Mouse (Mus musculus): Measurements from ENCODE around the gene Plekhh1. TPM values are rescaled to one million over a fixed set of nuclear protein-coding genes. Genes with fewer than 3 reads are reported as not detected.

Gene Plekhh1
- polyA plus RNA-seq (2012; rRNA removed), result 2.7 and 3.3 TPM in 2 replicates

- Histone ChIP-seq H3K36me3 (ENCODE audit: control insufficient read depth, insufficient read depth, low read length) (no peaks in the 10 kb centered on the region), H3K4me1 (ENCODE audit: control insufficient read depth, insufficient read depth, low read length) (peaks cover 9% of the 10 kb centered on the region), H3K4me3 (ENCODE audit: control insufficient read depth, low read depth, low read length) (peak within 1 kb of the TSS; percentile 93), H3K27ac (ENCODE audit: control insufficient read depth, insufficient read depth, low read depth, low read length) (peak within 1 kb of the TSS; percentile 54), H3K27me3 (ENCODE audit: control insufficient read depth, insufficient read depth, low read length) (no peaks in the 10 kb centered on the region)
- TF ChIP-seq POLR2A (IDR thresholded peaks at IDR 0.05; ENCODE audit: control insufficient read depth, low read depth, low read length), result no peak; the same call in 1 of the 2 replicates
- TF ChIP-seq CTCF (IDR thresholded peaks at IDR 0.05; ENCODE audit: control insufficient read depth, insufficient read depth, insufficient replicate concordance, low read depth, low read length), result no peak
Observed at GRCm38 (mm10) chr12:79028911-79029861, at the start of gene Plekhh1. Gene Plekhh1 (plus strand): TSS chr12:79029163.

DNA sequence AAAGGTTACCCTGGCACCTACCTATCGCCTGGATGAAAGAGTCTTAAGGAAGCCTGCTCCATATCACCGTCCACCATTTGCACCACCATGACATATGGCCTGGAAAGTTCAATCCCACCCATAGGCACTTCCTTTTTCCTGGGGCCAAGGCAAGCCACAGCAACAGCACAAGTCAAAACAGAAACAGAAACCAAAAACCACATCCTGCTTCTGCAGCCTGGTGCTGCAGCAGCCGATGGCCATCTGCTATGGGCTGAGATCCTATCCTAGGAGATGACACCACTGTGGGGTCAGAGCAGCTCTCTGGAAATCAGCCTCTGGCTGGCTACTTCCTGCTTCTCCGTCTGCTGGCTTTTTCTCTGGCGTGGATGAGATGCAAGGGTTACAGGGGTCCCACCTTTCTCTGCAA is 48.3 kb upstream of the Plekhh1 start:
- no peaks in the 10 kb centered on the region for H3K4me1 ChIP-seq (ENCODE audit: control insufficient read depth, insufficient read depth, low read length)
- no peaks in the 10 kb centered on the region for H3K27me3 ChIP-seq (ENCODE audit: control insufficient read depth, insufficient read depth, low read length)
- no peak overlapping the region for H3K4me3 ChIP-seq (ENCODE audit: control insufficient read depth, low read depth, low read length)
- H3K36me3 ChIP-seq (ENCODE audit: control insufficient read depth, insufficient read depth, low read length), result no peaks in the 10 kb centered on the region
- peak overlapping the region; percentile 25; the same call in 1 of the 2 replicates for H3K27ac ChIP-seq (ENCODE audit: control insufficient read depth, insufficient read depth, low read depth, low read length)
- TF ChIP-seq CTCF (IDR thresholded peaks at IDR 0.05; ENCODE audit: control insufficient read depth, insufficient read depth, insufficient replicate concordance, low read depth, low read length) (no peak), POLR2A (IDR thresholded peaks at IDR 0.05; ENCODE audit: control insufficient read depth, low read depth, low read length) (no peak)

GRCm38 (mm10) chr12:78981131-78981530 is 47.8 kb upstream of the Plekhh1 start:
- Histone ChIP-seq H3K4me1 (ENCODE audit: control insufficient read depth, insufficient read depth, low read length) (no peaks in the 10 kb centered on the region), H3K27me3 (ENCODE audit: control insufficient read depth, insufficient read depth, low read length) (no peaks in the 10 kb centered on the region), H3K27ac (ENCODE audit: control insufficient read depth, insufficient read depth, low read depth, low read length) (peak overlapping the region; percentile 25; the same call in 1 of the 2 replicates), H3K36me3 (ENCODE audit: control insufficient read depth, insufficient read depth, low read length) (no peaks in the 10 kb centered on the region), H3K4me3 (ENCODE audit: control insufficient read depth, low read depth, low read length) (no peak overlapping the region)
- TF ChIP-seq CTCF (IDR thresholded peaks at IDR 0.05; ENCODE audit: control insufficient read depth, insufficient read depth, insufficient replicate concordance, low read depth, low read length) (no peak), POLR2A (IDR thresholded peaks at IDR 0.05; ENCODE audit: control insufficient read depth, low read depth, low read length) (no peak)

DNA sequence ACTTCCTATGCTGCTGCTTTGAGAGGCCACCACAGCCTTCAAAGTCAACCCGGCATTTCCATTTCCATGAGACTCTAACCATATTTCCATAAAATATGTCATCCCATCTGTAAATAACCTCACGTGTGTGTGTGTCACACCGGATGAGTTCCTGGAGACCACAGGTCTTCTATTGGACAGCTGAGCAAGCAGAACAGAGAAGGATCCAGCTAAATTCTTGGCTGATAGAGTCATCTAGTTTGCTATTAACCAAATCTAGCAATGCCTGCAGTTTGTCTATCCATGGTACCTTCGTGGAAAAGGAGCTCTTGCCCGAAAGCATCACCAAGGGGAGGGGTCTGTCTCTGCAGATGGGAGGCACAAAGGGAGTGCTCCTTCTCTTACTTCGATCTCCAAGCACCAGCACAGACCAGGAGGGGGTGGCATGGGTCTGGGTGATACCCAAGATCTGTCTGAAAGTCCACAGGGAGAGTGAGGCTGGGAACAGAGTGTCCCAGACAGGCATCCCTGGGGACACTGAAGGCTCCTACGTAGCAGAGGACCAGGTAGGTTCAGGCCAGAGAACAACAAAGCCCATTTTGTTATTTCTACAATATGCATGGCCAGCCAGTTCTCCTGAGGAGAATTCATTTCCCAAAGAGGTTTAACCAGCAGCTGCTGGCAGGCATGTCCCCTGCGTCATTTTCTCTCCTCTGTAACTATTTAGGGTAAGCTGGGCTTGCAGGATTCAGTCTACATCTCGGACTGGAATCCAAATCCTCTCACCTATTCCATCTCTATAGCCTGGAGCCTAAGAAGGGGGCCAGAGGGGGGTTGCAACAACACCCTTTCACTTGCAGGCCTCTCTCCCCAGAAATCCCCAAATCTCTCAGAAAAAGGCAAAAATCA is 46.8 kb upstream of the Plekhh1 start:
- H3K27ac ChIP-seq (ENCODE audit: control insufficient read depth, insufficient read depth, low read depth, low read length), result no peak overlapping the region
- no peak overlapping the region for H3K4me3 ChIP-seq (ENCODE audit: control insufficient read depth, low read depth, low read length)
- no peaks in the 10 kb centered on the region for H3K27me3 ChIP-seq (ENCODE audit: control insufficient read depth, insufficient read depth, low read length)
- H3K4me1 ChIP-seq (ENCODE audit: control insufficient read depth, insufficient read depth, low read length), result no peaks in the 10 kb centered on the region
- TF ChIP-seq CTCF (IDR thresholded peaks at IDR 0.05; ENCODE audit: control insufficient read depth, insufficient read depth, insufficient replicate concordance, low read depth, low read length) (no peak), POLR2A (IDR thresholded peaks at IDR 0.05; ENCODE audit: control insufficient read depth, low read depth, low read length) (no peak)
- H3K36me3 ChIP-seq (ENCODE audit: control insufficient read depth, insufficient read depth, low read length), result no peaks in the 10 kb centered on the region

GRCm38 (mm10) chr12:78983296-78984034 is 45.5 kb upstream of the Plekhh1 start:
- Histone ChIP-seq H3K27me3 (ENCODE audit: control insufficient read depth, insufficient read depth, low read length) (no peaks in the 10 kb centered on the region), H3K4me1 (ENCODE audit: control insufficient read depth, insufficient read depth, low read length) (no peaks in the 10 kb centered on the region), H3K4me3 (ENCODE audit: control insufficient read depth, low read depth, low read length) (no peak overlapping the region), H3K27ac (ENCODE audit: control insufficient read depth, insufficient read depth, low read depth, low read length) (no peak overlapping the region), H3K36me3 (ENCODE audit: control insufficient read depth, insufficient read depth, low read length) (no peaks in the 10 kb centered on the region)
- no peak for TF ChIP-seq POLR2A (IDR thresholded peaks at IDR 0.05; ENCODE audit: control insufficient read depth, low read depth, low read length)
- TF ChIP-seq CTCF (IDR thresholded peaks at IDR 0.05; ENCODE audit: control insufficient read depth, insufficient read depth, insufficient replicate concordance, low read depth, low read length), result no peak

- Histone ChIP-seq H3K4me1 (ENCODE audit: control insufficient read depth, insufficient read depth, low read length) (no peaks in the 10 kb centered on the region), H3K27me3 (ENCODE audit: control insufficient read depth, insufficient read depth, low read length) (no peaks in the 10 kb centered on the region), H3K4me3 (ENCODE audit: control insufficient read depth, low read depth, low read length) (no peak overlapping the region), H3K36me3 (ENCODE audit: control insufficient read depth, insufficient read depth, low read length) (no peaks in the 10 kb centered on the region), H3K27ac (ENCODE audit: control insufficient read depth, insufficient read depth, low read depth, low read length) (no peak overlapping the region)
- TF ChIP-seq POLR2A (IDR thresholded peaks at IDR 0.05; ENCODE audit: control insufficient read depth, low read depth, low read length) (no peak), CTCF (IDR thresholded peaks at IDR 0.05; ENCODE audit: control insufficient read depth, insufficient read depth, insufficient replicate concordance, low read depth, low read length) (no peak)
Observed at GRCm38 (mm10) chr12:78984035-78984432, 44.9 kb upstream of the Plekhh1 start.
